Mouse (Mus musculus): ENCODE data around the gene Adam10. TPM values are rescaled to one million over a fixed set of nuclear protein-coding genes. Genes with fewer than 3 reads are reported as not detected.

The Adam10 gene
- polyA plus RNA-seq, 1 experiment = 29.5 TPM

- DNase-seq (ENCODE audit: low read depth in 1 of 2, low spot score in 2 of 2) = no peak
- no peak overlapping the region for H3K4me3 ChIP-seq (ENCODE audit: extremely low read depth, insufficient read depth, insufficient read length)
- H3K27me3 ChIP-seq (ENCODE audit: control insufficient read depth, insufficient read depth, low read length) = no peaks in the 10 kb centered on the region
- 94% methylated on average over 5 of the region's 5 CpGs for WGBS
- no peaks in the 10 kb centered on the region for H3K4me1 ChIP-seq (ENCODE audit: control insufficient read depth, insufficient read depth, insufficient read length)
- TF ChIP-seq CTCF (IDR thresholded peaks at IDR 0.05; ENCODE audit: extremely low read depth, insufficient read depth, insufficient read length, insufficient replicate concordance) (no peak), POLR2A (IDR thresholded peaks at IDR 0.05; ENCODE audit: low read depth, low read length) (no peak)
- no peak overlapping the region for H3K27ac ChIP-seq (ENCODE audit: insufficient read depth, low read length)
- H3K36me3 ChIP-seq (ENCODE audit: control insufficient read depth, insufficient read depth, low read length) = peaks cover 6% of the 10 kb centered on the region
These were observed 24.9 kb downstream of the Adam10 start for GRCm38 (mm10) chr9:70703597-70704203.

GRCm38 (mm10) chr9:70706444-70706843 lies 27.6 kb downstream of the Adam10 start:
- Histone ChIP-seq H3K27me3 (ENCODE audit: control insufficient read depth, insufficient read depth, low read length) (no peaks in the 10 kb centered on the region), H3K27ac (ENCODE audit: insufficient read depth, low read length) (no peak overlapping the region), H3K36me3 (ENCODE audit: control insufficient read depth, insufficient read depth, low read length) (peaks cover 6% of the 10 kb centered on the region), H3K4me1 (ENCODE audit: control insufficient read depth, insufficient read depth, insufficient read length) (no peaks in the 10 kb centered on the region), H3K4me3 (ENCODE audit: extremely low read depth, insufficient read depth, insufficient read length) (no peak overlapping the region)
- TF ChIP-seq CTCF (IDR thresholded peaks at IDR 0.05; ENCODE audit: extremely low read depth, insufficient read depth, insufficient read length, insufficient replicate concordance) (no peak), POLR2A (IDR thresholded peaks at IDR 0.05; ENCODE audit: low read depth, low read length) (no peak)
- WGBS = 62% methylated on average over 1 of the region's 1 CpGs
- DNase-seq (ENCODE audit: low read depth in 1 of 2, low spot score in 2 of 2) = no peak

GRCm38 (mm10) chr9:70729544-70729943 lies 50.7 kb downstream of the Adam10 start:
- Histone ChIP-seq H3K27me3 (ENCODE audit: control insufficient read depth, insufficient read depth, low read length) (no peaks in the 10 kb centered on the region), H3K27ac (ENCODE audit: insufficient read depth, low read length) (no peak overlapping the region), H3K4me1 (ENCODE audit: control insufficient read depth, insufficient read depth, insufficient read length) (no peaks in the 10 kb centered on the region), H3K36me3 (ENCODE audit: control insufficient read depth, insufficient read depth, low read length) (peaks cover 2% of the 10 kb centered on the region), H3K4me3 (ENCODE audit: extremely low read depth, insufficient read depth, insufficient read length) (no peak overlapping the region)
- no peak for TF ChIP-seq CTCF (IDR thresholded peaks at IDR 0.05; ENCODE audit: extremely low read depth, insufficient read depth, insufficient read length, insufficient replicate concordance)
- DNase-seq (ENCODE audit: low read depth in 1 of 2, low spot score in 2 of 2) = no peak
- WGBS = 97% methylated on average over 2 of the region's 2 CpGs

- H3K27me3 ChIP-seq (ENCODE audit: control insufficient read depth, insufficient read depth, low read length) = no peaks in the 10 kb centered on the region
- no peak for DNase-seq (ENCODE audit: low read depth in 1 of 2, low spot score in 2 of 2)
- no peak overlapping the region for H3K27ac ChIP-seq (ENCODE audit: insufficient read depth, low read length)
- no peak overlapping the region for H3K4me3 ChIP-seq (ENCODE audit: extremely low read depth, insufficient read depth, insufficient read length)
- H3K36me3 ChIP-seq (ENCODE audit: control insufficient read depth, insufficient read depth, low read length) = peaks cover 2% of the 10 kb centered on the region
- TF ChIP-seq POLR2A (IDR thresholded peaks at IDR 0.05; ENCODE audit: low read depth, low read length) = no peak
- H3K4me1 ChIP-seq (ENCODE audit: control insufficient read depth, insufficient read depth, insufficient read length) = no peaks in the 10 kb centered on the region
These were observed 52.3 kb downstream of the Adam10 start for GRCm38 (mm10) chr9:70731079-70731478.

- WGBS = 77% methylated on average over 2 of the region's 2 CpGs
- Histone ChIP-seq H3K36me3 (ENCODE audit: control insufficient read depth, insufficient read depth, low read length) (peaks cover 2% of the 10 kb centered on the region), H3K4me3 (ENCODE audit: extremely low read depth, insufficient read depth, insufficient read length) (no peak overlapping the region), H3K27ac (ENCODE audit: insufficient read depth, low read length) (no peak overlapping the region), H3K4me1 (ENCODE audit: control insufficient read depth, insufficient read depth, insufficient read length) (no peaks in the 10 kb centered on the region), H3K27me3 (ENCODE audit: control insufficient read depth, insufficient read depth, low read length) (no peaks in the 10 kb centered on the region)
- no peak for TF ChIP-seq CTCF (IDR thresholded peaks at IDR 0.05; ENCODE audit: extremely low read depth, insufficient read depth, insufficient read length, insufficient replicate concordance)
- no peak for DNase-seq (ENCODE audit: low read depth in 1 of 2, low spot score in 2 of 2)
These were observed 54.4 kb downstream of the Adam10 start for GRCm38 (mm10) chr9:70733208-70733607.

- H3K36me3 ChIP-seq (ENCODE audit: control insufficient read depth, insufficient read depth, low read length) = peaks cover 6% of the 10 kb centered on the region
- no peaks in the 10 kb centered on the region for H3K27me3 ChIP-seq (ENCODE audit: control insufficient read depth, insufficient read depth, low read length)
- TF ChIP-seq POLR2A (IDR thresholded peaks at IDR 0.05; ENCODE audit: low read depth, low read length) (no peak), CTCF (IDR thresholded peaks at IDR 0.05; ENCODE audit: extremely low read depth, insufficient read depth, insufficient read length, insufficient replicate concordance) (no peak)
- 88% methylated on average over 5 of the region's 5 CpGs for WGBS
- no peak overlapping the region for H3K27ac ChIP-seq (ENCODE audit: insufficient read depth, low read length)
- no peak overlapping the region for H3K4me3 ChIP-seq (ENCODE audit: extremely low read depth, insufficient read depth, insufficient read length)
- no peak for DNase-seq (ENCODE audit: low read depth in 1 of 2, low spot score in 2 of 2)
- H3K4me1 ChIP-seq (ENCODE audit: control insufficient read depth, insufficient read depth, insufficient read length) = no peaks in the 10 kb centered on the region
These were observed 61.2 kb downstream of the Adam10 start for GRCm38 (mm10) chr9:70739998-70740397.

- TF ChIP-seq POLR2A (IDR thresholded peaks at IDR 0.05; ENCODE audit: low read depth, low read length) (no peak), CTCF (IDR thresholded peaks at IDR 0.05; ENCODE audit: extremely low read depth, insufficient read depth, insufficient read length, insufficient replicate concordance) (no peak)
- 91% methylated on average over 3 of the region's 3 CpGs for WGBS
- no peak for DNase-seq (ENCODE audit: low read depth in 1 of 2, low spot score in 2 of 2)
- no peak overlapping the region for H3K27ac ChIP-seq (ENCODE audit: insufficient read depth, low read length)
- no peak overlapping the region for H3K4me3 ChIP-seq (ENCODE audit: extremely low read depth, insufficient read depth, insufficient read length)
- no peaks in the 10 kb centered on the region for H3K4me1 ChIP-seq (ENCODE audit: control insufficient read depth, insufficient read depth, insufficient read length)
- peaks cover 25% of the 10 kb centered on the region for H3K36me3 ChIP-seq (ENCODE audit: control insufficient read depth, insufficient read depth, low read length)
- no peaks in the 10 kb centered on the region for H3K27me3 ChIP-seq (ENCODE audit: control insufficient read depth, insufficient read depth, low read length)
These were observed 72.9 kb downstream of the Adam10 start for GRCm38 (mm10) chr9:70751504-70752222.
